Comparison of ENCODE assay signal across 8 mouse cellular contexts in genomic region chr4:149922121-149922718, GRCm38 (mm10). TPM values are rescaled to one million over a fixed set of nuclear protein-coding genes. Genes with fewer than 3 reads are reported as not detected.
DNase-seq lines count a peak whose midpoint lies in the region; ATAC-seq lines count a peak whose summit lies in the region.

No protein-coding gene starts in this region.

- peaks cover 11% of the 10 kb centered on the region for H3K4me1 ChIP-seq in forebrain, embryonic 16.5 days (replicated peaks; ENCODE audit: control insufficient read depth, insufficient read depth, low read length)
- peaks cover 67% of the 10 kb centered on the region for H3K4me1 ChIP-seq in limb, embryonic 10.5 days
- peaks cover 31% of the 10 kb centered on the region for H3K4me1 ChIP-seq in neural tube, embryonic 11.5 days (ENCODE audit: control insufficient read depth, insufficient read depth, low read length)

- DNase-seq in adrenal gland, adult 2 months: peak; percentile 67
- DNase-seq in adrenal gland, adult 8-10 months: no peak
- peak; percentile 75 for DNase-seq in heart, postnatal 4 days
- DNase-seq in limb, embryonic 10.5 days (ENCODE audit: low spot score): peak; percentile 79
- DNase-seq in neural tube, embryonic 11.5 days (ENCODE audit: low spot score): peak; percentile 52
- DNase-seq in cerebellum, postnatal 25 days: no peak
- no peak for DNase-seq in left cerebral cortex, postnatal 36 days (ENCODE audit: low spot score in 2 of 2)

- no peak overlapping the region for H3K4me3 ChIP-seq in forebrain, embryonic 16.5 days (replicated peaks; ENCODE audit: low read length)
- peak overlapping the region; percentile 11; the same call in 1 of the 2 replicates for H3K4me3 ChIP-seq in limb, embryonic 10.5 days
- H3K4me3 ChIP-seq in neural tube, embryonic 11.5 days (ENCODE audit: low read depth, low read length): no peak overlapping the region

- H3K9ac ChIP-seq in forebrain, embryonic 16.5 days (replicated peaks; ENCODE audit: low read depth, low read length): no peak overlapping the region
- H3K9ac ChIP-seq in neural tube, embryonic 11.5 days (ENCODE audit: low read length): peak overlapping the region; percentile 33; the same call in 1 of the 2 replicates

- no peaks in the 10 kb centered on the region for H3K36me3 ChIP-seq in forebrain, embryonic 16.5 days (ENCODE audit: control insufficient read depth, insufficient read depth)
- H3K36me3 ChIP-seq in limb, embryonic 10.5 days: peaks cover 26% of the 10 kb centered on the region
- no peaks in the 10 kb centered on the region for H3K36me3 ChIP-seq in neural tube, embryonic 11.5 days (ENCODE audit: control insufficient read depth, insufficient read depth, low read length)

- ATAC-seq in forebrain, embryonic 16.5 days: peak; percentile 40
- no peak for ATAC-seq in neural tube, embryonic 11.5 days (ENCODE audit: insufficient read depth, low FRiP score, low TSS enrichment)

- H3K9me3 ChIP-seq in forebrain, embryonic 16.5 days (ENCODE audit: control insufficient read depth, low read length): peaks cover 2% of the 10 kb centered on the region; the same call in 1 of the 2 replicates
- H3K9me3 ChIP-seq in limb, embryonic 10.5 days (replicated peaks): no peaks in the 10 kb centered on the region
- H3K9me3 ChIP-seq in neural tube, embryonic 11.5 days (ENCODE audit: control insufficient read depth, low read length): no peaks in the 10 kb centered on the region

- H3K27ac ChIP-seq in forebrain, embryonic 16.5 days (ENCODE audit: low read length): no peak overlapping the region
- peak overlapping the region; percentile 91 for H3K27ac ChIP-seq in limb, embryonic 10.5 days
- peak overlapping the region; percentile 69 for H3K27ac ChIP-seq in neural tube, embryonic 11.5 days (ENCODE audit: low read depth, low read length)

- intact Hi-C loops in left cerebral cortex, postnatal 36 days (cut with DNase I): no loop called here

- H3K4me2 ChIP-seq in forebrain, embryonic 16.5 days (ENCODE audit: low read length): no peak overlapping the region
- H3K4me2 ChIP-seq in neural tube, embryonic 11.5 days (ENCODE audit: low read depth): peak overlapping the region; percentile 12; the same call in 1 of the 2 replicates

- WGBS in forebrain, embryonic 16.5 days: 42% methylated on average over 14 of the region's 14 CpGs
- 22% methylated on average over 14 of the region's 14 CpGs for WGBS in limb, embryonic 10.5 days
- WGBS in neural tube, embryonic 11.5 days: 17% methylated on average over 14 of the region's 14 CpGs

- H3K27me3 ChIP-seq in forebrain, embryonic 16.5 days (replicated peaks; ENCODE audit: control insufficient read depth, insufficient read depth, low read length): no peaks in the 10 kb centered on the region
- no peaks in the 10 kb centered on the region for H3K27me3 ChIP-seq in limb, embryonic 10.5 days (ENCODE audit: low read depth, poor library complexity, severe bottlenecking)
- H3K27me3 ChIP-seq in neural tube, embryonic 11.5 days (ENCODE audit: control insufficient read depth, insufficient read depth, low read length): no peaks in the 10 kb centered on the region

RNA-seq across cellular contexts. Expression of gene Spsb1, which starts 32.6 kb away (rescaled TPM):
- total RNA-seq in adrenal gland, adult 2 months (2021): 10 to 100 TPM; 22.2 to 29.5 TPM
- polyA plus RNA-seq in adrenal gland, adult 2 months (2012; rRNA removed): 26.3 and 26.9 TPM in 2 replicates
- 10 to 100 TPM; 17.0 to 29.8 (median 23.9) TPM for total RNA-seq in adrenal gland, adult 8-10 months (2022)
- 5.8 and 7.0 TPM in 2 replicates for polyA plus RNA-seq in forebrain, embryonic 16.5 days (2015; fragmentation: Nextera tagmentation; extraction: Ambion mirVana)
- total RNA-seq in heart, postnatal 4 days (2021): 10 to 100 TPM; 26.2 to 26.7 TPM
- polyA plus RNA-seq in limb, embryonic 10.5 days (2016; fragmentation: Nextera tagmentation; extraction: Ambion mirVana): 13.7 and 18.8 TPM in 2 replicates
- polyA plus RNA-seq in neural tube, embryonic 11.5 days (2014; fragmentation: Nextera tagmentation; extraction: Ambion mirVana): 25.8 and 26.9 TPM in 2 replicates
- total RNA-seq in left cerebral cortex, postnatal 36 days (2021): 10 to 100 TPM; 17.1 to 19.0 TPM

Comparison
In these comparisons a context has a peak if more than half of its experiments do, and no peak if none do; other contexts are left out.
1. DNase-seq: peak in adrenal gland, adult 2 months (single experiment), heart, postnatal 4 days (single experiment), limb, embryonic 10.5 days (single experiment) and neural tube, embryonic 11.5 days (single experiment); none in adrenal gland, adult 8-10 months (single experiment), cerebellum, postnatal 25 days (0 of 2) and left cerebral cortex, postnatal 36 days (0 of 2).